Mouse (Mus musculus): ENCODE results near the gene Mfn1. TPM values are rescaled to one million over a fixed set of nuclear protein-coding genes. Genes with fewer than 3 reads are reported as not detected.
A peak's percentile ranks its signal among the peaks of the same experiment; 100 is the strongest.

The Mfn1 gene
- total RNA-seq, 2 experiments from 2014 or later = 84.5 to 115 TPM

DNA sequence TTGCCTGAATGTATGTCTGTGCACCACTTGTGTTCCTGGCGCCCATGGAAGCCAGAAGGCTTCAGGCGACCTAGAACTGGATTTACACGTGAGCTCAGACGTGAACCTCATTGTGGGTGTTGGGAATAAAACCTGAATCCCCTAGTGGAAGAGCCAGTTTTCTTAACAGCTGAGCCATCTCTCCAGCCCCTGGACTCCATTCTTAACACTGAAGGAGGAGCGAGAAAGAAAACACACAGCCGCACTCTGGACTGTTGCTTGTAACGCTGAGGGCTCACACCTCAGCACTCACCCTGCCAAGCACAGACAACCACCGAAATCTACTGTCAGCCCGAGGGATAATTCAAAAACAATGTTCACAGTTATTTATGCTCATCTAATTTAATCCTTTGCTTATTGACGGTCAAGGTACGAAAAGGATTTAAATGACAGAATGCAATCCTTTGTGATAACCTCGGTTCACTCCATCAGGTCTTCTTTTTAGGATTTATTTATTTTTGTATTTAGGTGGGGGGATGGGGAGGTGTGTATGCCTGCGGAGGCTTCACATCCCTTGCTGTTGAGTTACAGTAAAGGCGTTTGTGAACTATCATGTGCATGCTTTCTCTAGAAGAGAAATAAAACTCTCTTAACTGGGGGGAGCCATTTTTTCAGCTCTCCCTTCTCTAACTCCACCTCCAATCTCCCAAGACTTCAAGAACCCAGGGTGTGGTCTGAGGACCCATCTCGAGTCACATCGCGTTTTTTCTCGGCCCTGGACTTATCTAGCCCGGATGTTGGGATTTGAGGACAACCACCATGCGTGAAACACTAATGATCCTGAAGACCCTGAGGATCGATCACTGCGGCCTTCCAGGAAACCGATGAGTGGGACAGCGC is 19.5 kb upstream of the Mfn1 start, which contains the start of gene Zfp639:
Gene Zfp639 (plus strand): TSS at position 764 of the 879 bp plus-strand sequence.
- no peak for DNase-seq (ENCODE audit: low spot score in 2 of 2)

DNA sequence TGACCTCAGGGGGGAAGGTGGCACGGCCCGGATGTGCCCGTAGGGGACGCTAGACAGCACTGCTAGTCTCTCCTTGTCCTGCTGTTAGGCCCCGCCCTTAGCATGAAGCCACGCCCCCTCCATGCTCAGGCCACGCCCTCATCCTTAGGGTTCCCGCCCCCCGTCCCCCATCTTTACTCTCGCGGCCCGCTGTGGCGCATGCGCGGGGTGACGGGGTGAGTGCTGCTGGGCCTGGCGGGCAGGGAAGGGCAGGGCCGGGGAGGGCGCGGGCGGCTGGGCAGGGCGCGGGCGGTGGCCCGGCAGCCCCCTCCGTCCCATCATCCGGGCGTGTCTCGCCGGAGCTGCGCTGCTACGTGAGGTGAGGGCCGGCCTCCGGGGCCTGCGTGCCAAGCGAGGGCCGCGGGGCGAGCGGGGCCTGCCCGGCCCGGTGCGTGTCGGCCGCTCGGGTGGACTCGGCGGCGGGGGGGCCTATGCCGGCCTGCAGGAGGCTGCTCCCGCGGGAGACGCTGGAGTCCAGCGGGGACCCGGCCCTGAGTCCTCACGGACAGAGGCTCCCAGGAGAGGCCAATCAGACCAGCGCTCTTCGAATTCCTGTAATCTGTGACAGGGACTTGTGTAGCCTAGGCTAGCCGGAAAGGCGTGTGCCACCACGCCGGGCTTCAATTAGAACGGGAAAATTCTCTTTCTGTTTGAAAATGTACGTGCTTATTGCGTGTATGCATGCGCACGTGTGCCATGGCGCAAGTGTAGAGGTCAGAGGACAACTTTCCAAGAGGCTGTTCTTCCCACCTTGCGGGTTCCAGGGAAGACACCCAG is 18.7 kb upstream of the Mfn1 start:
- peak; percentile 95 to 96 for DNase-seq (ENCODE audit: low spot score in 2 of 2)

- DNase-seq (ENCODE audit: low spot score in 2 of 2) = no peak
Measured at GRCm38 (mm10) chr3:32511191-32511550, 18.1 kb upstream of the Mfn1 start.

- no peak for DNase-seq (ENCODE audit: low spot score in 2 of 2)
Measured at GRCm38 (mm10) chr3:32512686-32513284, 16.5 kb upstream of the Mfn1 start.

- no peak for DNase-seq (ENCODE audit: low spot score in 2 of 2)
Measured at GRCm38 (mm10) chr3:32513528-32513927, 15.7 kb upstream of the Mfn1 start.

DNA sequence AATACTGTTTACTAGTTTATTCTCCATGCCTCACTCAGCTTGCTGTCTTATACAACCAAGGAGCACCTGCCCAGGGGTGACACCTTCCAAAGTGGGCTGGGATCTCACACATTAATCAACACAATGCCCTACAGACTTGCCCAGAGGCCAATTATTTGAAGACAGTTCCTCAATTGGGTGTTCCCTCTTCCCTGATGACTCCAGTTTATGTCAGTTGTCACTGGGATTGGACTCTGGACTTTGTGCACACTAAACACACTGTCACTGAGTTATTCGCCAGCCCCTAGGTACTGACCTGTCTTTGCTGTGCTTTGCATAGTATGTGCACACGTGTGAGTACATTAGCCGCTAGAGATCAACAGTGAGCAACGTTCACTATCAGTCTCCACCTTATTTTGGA is 2.1 kb upstream of the Mfn1 start:
- no peak for DNase-seq (ENCODE audit: low spot score in 2 of 2)

GRCm38 (mm10) chr3:32530041-32530440 is 776 bp downstream of the Mfn1 start:
- no peak for DNase-seq (ENCODE audit: low spot score in 2 of 2)

- DNase-seq (ENCODE audit: low spot score in 2 of 2) = no peak
Measured at GRCm38 (mm10) chr3:32535692-32536091, 6.4 kb downstream of the Mfn1 start.

- no peak for DNase-seq (ENCODE audit: low spot score in 2 of 2)
Measured at GRCm38 (mm10) chr3:32537556-32537955, 8.3 kb downstream of the Mfn1 start.

GRCm38 (mm10) chr3:32538091-32538490 is 8.8 kb downstream of the Mfn1 start:
- no peak for DNase-seq (ENCODE audit: low spot score in 2 of 2)

DNA sequence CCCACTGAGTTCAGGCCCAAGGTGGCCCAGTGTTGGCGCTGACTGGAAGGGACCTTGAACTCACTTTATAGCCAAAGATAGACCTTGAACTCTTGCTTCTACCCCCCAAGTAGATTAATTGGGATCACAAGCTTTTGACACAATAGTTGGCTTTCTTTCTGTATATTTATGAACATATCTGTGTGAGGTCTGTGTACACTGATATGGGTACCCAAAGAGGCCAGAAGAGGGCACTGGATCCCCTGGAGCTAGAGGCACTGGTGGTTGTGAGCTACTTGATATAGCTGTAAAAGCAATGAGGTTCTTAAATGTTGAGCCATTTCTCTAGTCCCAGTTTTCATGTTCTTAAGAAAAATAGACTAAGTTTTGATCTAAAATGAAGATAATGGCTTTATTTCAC is 23.8 kb downstream of the Mfn1 start:
- DNase-seq (ENCODE audit: low spot score in 2 of 2) = no peak

DNA sequence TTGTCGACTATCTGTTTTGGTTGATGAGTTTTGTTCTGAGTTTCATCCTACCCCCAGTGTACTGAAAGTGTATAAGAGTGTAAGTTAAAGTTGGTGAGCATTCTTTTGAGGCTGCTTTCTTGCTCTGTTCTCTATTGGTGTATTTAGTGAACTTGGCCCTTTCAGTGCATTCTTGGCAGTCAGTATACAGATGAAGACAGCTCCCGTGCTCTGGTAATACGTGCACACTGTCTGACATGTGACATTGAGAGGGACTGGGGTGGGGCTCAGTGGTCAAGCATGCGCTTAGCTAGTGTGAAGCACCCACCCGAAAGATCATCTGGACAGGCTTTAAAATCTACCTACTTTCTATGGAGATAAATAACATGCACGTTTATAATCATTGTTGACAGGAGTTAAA is 34.1 kb downstream of the Mfn1 start:
- DNase-seq (ENCODE audit: low spot score in 2 of 2) = no peak

GRCm38 (mm10) chr3:32573086-32573485 is 43.8 kb downstream of the Mfn1 start:
- no peak for DNase-seq (ENCODE audit: low spot score in 2 of 2)

DNA sequence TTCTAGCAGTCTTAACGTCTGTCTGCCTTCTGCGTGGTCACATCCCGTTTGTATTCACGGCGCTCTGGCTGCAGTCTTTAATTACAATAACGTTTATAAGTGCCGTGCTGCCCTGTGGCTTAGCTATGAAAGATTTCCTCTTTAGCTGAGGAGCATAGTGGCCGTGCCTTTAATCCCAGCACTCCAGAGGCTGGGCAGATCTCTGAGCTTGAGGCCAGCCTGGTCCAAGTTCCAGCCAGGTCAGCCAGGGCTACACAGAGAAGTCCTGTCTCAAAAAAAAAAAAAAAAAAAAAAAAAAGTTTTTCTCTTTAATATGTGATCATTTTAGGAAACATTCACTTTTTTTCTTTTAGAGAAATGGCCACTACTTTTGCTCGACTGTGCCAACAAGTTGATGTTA is 44.6 kb downstream of the Mfn1 start:
- DNase-seq (ENCODE audit: low spot score in 2 of 2) = no peak

- no peak for DNase-seq (ENCODE audit: low spot score in 2 of 2)
Measured at GRCm38 (mm10) chr3:32575151-32575550, 45.9 kb downstream of the Mfn1 start.

- DNase-seq (ENCODE audit: low spot score in 2 of 2) = no peak
Measured at GRCm38 (mm10) chr3:32578772-32579171, 49.5 kb downstream of the Mfn1 start.

DNA sequence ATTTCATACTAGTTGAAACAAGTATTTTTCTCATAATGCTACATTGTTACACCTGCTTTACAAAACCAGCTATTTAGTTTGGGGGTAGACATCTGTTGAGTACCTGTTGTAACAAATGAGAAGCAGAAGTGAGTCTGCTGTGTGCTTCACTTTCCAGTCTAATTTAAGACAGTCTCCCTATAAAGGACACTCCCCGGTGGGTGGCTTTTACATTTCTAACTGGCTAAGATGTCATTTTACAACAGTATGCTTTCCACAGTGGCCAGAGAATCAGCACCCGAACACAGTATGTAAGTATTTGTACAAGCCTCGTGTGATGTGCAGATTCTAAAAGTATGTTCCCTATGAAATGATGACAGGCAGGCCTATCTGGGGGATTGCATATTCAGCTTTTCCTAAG is 51.5 kb downstream of the Mfn1 start:
- no peak for DNase-seq (ENCODE audit: low spot score in 2 of 2)

GRCm38 (mm10) chr3:32581911-32582310 is 52.6 kb downstream of the Mfn1 start:
- no peak for DNase-seq (ENCODE audit: low spot score in 2 of 2)

GRCm38 (mm10) chr3:32583489-32583888 is 54.2 kb downstream of the Mfn1 start:
- DNase-seq (ENCODE audit: low spot score in 2 of 2) = no peak

GRCm38 (mm10) chr3:32586274-32586673 is 57.0 kb downstream of the Mfn1 start:
- no peak for DNase-seq (ENCODE audit: low spot score in 2 of 2)

- DNase-seq (ENCODE audit: low spot score in 2 of 2) = no peak
Measured at GRCm38 (mm10) chr3:32595080-32595479, 65.8 kb downstream of the Mfn1 start.

GRCm38 (mm10) chr3:32599328-32599727 is 70.1 kb downstream of the Mfn1 start:
- no peak for DNase-seq (ENCODE audit: low spot score in 2 of 2)

Measured in gastrocnemius, postnatal 4 days (tissue).